Comparison of ENCODE assay signal across 8 mouse cellular contexts in the genomic region with DNA sequence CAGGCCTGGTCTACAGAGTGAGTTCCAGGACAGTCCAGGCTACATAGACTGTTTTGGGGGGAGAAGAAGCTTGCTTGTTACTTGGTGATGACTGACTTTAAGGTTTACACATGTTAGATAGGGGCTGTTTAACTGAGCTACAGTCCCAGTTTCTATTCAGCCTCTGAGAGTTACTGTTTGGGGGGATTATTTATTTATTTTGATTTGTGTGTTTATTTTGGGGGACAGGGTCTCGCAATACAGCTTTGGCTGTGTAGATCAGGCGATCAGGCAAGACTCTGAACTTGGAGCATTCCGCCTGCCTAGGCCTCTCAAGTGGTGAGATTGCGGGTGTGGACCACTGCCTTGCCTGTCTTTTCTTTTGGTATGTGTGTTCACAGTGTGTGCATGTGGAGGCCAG. TPM values are rescaled to one million over a fixed set of nuclear protein-coding genes. Genes with fewer than 3 reads are reported as not detected.
DNase-seq lines count a peak whose midpoint lies in the region; ATAC-seq and TF ChIP-seq lines count a peak whose summit lies in the region.

No protein-coding gene starts in this region.

- ATAC-seq in heart, embryonic 16.5 days (replicated peaks; ENCODE audit: extremely low read depth, insufficient read depth, low FRiP score), result no peak
- ATAC-seq in hindbrain, embryonic 16.5 days, result no peak
- no peak for ATAC-seq in midbrain, embryonic 12.5 days (ENCODE audit: low FRiP score, low read depth)
- ATAC-seq in inflammation-experienced regulatory T-cells, adult 6 months, result no peak

- H3K4me2 ChIP-seq in heart, embryonic 16.5 days (ENCODE audit: low read depth, low read length), result peak overlapping the region; percentile 83
- H3K4me2 ChIP-seq in hindbrain, embryonic 16.5 days (ENCODE audit: low read length), result peak overlapping the region; percentile 92
- peak overlapping the region; percentile 82 for H3K4me2 ChIP-seq in midbrain, embryonic 12.5 days (replicated peaks)

- WGBS in heart, embryonic 16.5 days, result 78% methylated on average over 4 of the region's 4 CpGs
- WGBS in hindbrain, embryonic 16.5 days, result 88% methylated on average over 4 of the region's 4 CpGs
- 91% methylated on average over 4 of the region's 4 CpGs for WGBS in midbrain, embryonic 12.5 days

- TF ChIP-seq CTCF in bone marrow macrophage, adult 2 months (IDR thresholded peaks at IDR 0.05; ENCODE audit: low read depth, low read length), result no peak

- no peak overlapping the region; the same call in 1 of the 2 replicates for H3K4me3 ChIP-seq in heart, embryonic 16.5 days (ENCODE audit: low read length)
- peak overlapping the region; percentile 64 for H3K4me3 ChIP-seq in bone marrow macrophage, adult 2 months (ENCODE audit: insufficient read depth, low read length)
- peak overlapping the region; percentile 95 for H3K4me3 ChIP-seq in hindbrain, embryonic 16.5 days (ENCODE audit: low read length)
- peak overlapping the region; percentile 90 for H3K4me3 ChIP-seq in midbrain, embryonic 12.5 days

- H3K36me3 ChIP-seq in heart, embryonic 16.5 days (ENCODE audit: control insufficient read depth, insufficient read depth), result no peaks in the 10 kb centered on the region
- no peaks in the 10 kb centered on the region for H3K36me3 ChIP-seq in hindbrain, embryonic 16.5 days (ENCODE audit: control insufficient read depth, insufficient read depth, low read length)
- no peaks in the 10 kb centered on the region for H3K36me3 ChIP-seq in midbrain, embryonic 12.5 days

- H3K9ac ChIP-seq in heart, embryonic 16.5 days (ENCODE audit: low read length), result no peak overlapping the region
- H3K9ac ChIP-seq in hindbrain, embryonic 16.5 days (ENCODE audit: low read depth, low read length), result no peak overlapping the region
- H3K9ac ChIP-seq in midbrain, embryonic 12.5 days (replicated peaks), result peak overlapping the region; percentile 90; the same call in 1 of the 2 replicates

- no peaks in the 10 kb centered on the region for H3K9me3 ChIP-seq in heart, embryonic 16.5 days (replicated peaks; ENCODE audit: control insufficient read depth, low read length)
- no peaks in the 10 kb centered on the region for H3K9me3 ChIP-seq in hindbrain, embryonic 16.5 days (ENCODE audit: control insufficient read depth, low read length)
- no peaks in the 10 kb centered on the region for H3K9me3 ChIP-seq in midbrain, embryonic 12.5 days

- intact Hi-C loops in heart, postnatal 14 days (cut with DNase I), result loop anchor here (5.0 kb wide), 1 partner anchor 49 kb away; no protein-coding TSS in a partner anchor

- no peak overlapping the region for H3K27ac ChIP-seq in heart, embryonic 16.5 days (ENCODE audit: low read length)
- H3K27ac ChIP-seq in bone marrow macrophage, adult 2 months (ENCODE audit: insufficient read depth, low read depth, low read length), result no peak overlapping the region
- H3K27ac ChIP-seq in hindbrain, embryonic 16.5 days (ENCODE audit: low read depth, low read length), result no peak overlapping the region
- H3K27ac ChIP-seq in midbrain, embryonic 12.5 days (replicated peaks), result no peak overlapping the region

- no peak for TF ChIP-seq POLR2A in bone marrow macrophage, adult 2 months (IDR thresholded peaks at IDR 0.05; ENCODE audit: borderline replicate concordance, low read depth, low read length)

- no peak for DNase-seq in heart, postnatal 14 days
- no peak for DNase-seq in cerebellum, adult 9-11 months
- DNase-seq in frontal cortex, adult 2 months (ENCODE audit: extremely low spot score in 1 of 2, low spot score in 1 of 2), result no peak

- H3K4me1 ChIP-seq in heart, embryonic 16.5 days (ENCODE audit: control insufficient read depth, insufficient read depth, low read length), result peaks cover 31% of the 10 kb centered on the region
- peaks cover 26% of the 10 kb centered on the region for H3K4me1 ChIP-seq in bone marrow macrophage, adult 2 months (ENCODE audit: control insufficient read depth, insufficient read depth, low read length)
- H3K4me1 ChIP-seq in hindbrain, embryonic 16.5 days (ENCODE audit: control insufficient read depth, insufficient read depth, low read depth, low read length), result peaks cover 19% of the 10 kb centered on the region
- peaks cover 21% of the 10 kb centered on the region for H3K4me1 ChIP-seq in midbrain, embryonic 12.5 days

- H3K27me3 ChIP-seq in heart, embryonic 16.5 days (ENCODE audit: control insufficient read depth, insufficient read depth, low read length), result no peaks in the 10 kb centered on the region
- no peaks in the 10 kb centered on the region for H3K27me3 ChIP-seq in hindbrain, embryonic 16.5 days (replicated peaks; ENCODE audit: control insufficient read depth, insufficient read depth, low read length)
- no peaks in the 10 kb centered on the region for H3K27me3 ChIP-seq in midbrain, embryonic 12.5 days

RNA-seq across cellular contexts. Expression of a gene that starts 1.4 kb away (rescaled TPM):
- polyA plus RNA-seq in heart, embryonic 16.5 days (2015; fragmentation: Nextera tagmentation; extraction: Ambion mirVana), result 21.6 and 22.0 TPM in 2 replicates
- 10 to 100 TPM; 17.8 to 20.8 TPM for total RNA-seq in heart, postnatal 14 days (2021)
- polyA plus RNA-seq in bone marrow macrophage, adult 2 months (2012; ENCODE audit: insufficient read depth, insufficient read length, missing spikeins), result 22.3 and 25.4 TPM in 2 replicates
- 40.0 and 41.7 TPM in 2 replicates for polyA plus RNA-seq in hindbrain, embryonic 16.5 days (2015; fragmentation: Nextera tagmentation; extraction: Ambion mirVana)
- polyA plus RNA-seq in midbrain, embryonic 12.5 days (2016; fragmentation: Nextera tagmentation; extraction: Ambion mirVana), result 33.1 and 36.9 TPM in 2 replicates
- 10 to 100 TPM; 31.3 to 40.9 (median 36.7) TPM for polyA plus RNA-seq in inflammation-experienced regulatory T-cells, adult 6 months (2017; shearing (Covaris generic))
- polyA plus RNA-seq in frontal cortex, adult 2 months (2012; rRNA removed), result 36.0 and 43.2 TPM in 2 replicates

RNA-seq across cellular contexts. Expression of a gene that starts 28.4 kb away (rescaled TPM):
- polyA plus RNA-seq in heart, embryonic 16.5 days (2015; fragmentation: Nextera tagmentation; extraction: Ambion mirVana), result 5.5 and 5.6 TPM in 2 replicates
- 1 to 10 TPM; 1.6 to 3.4 TPM for total RNA-seq in heart, postnatal 14 days (2021)
- polyA plus RNA-seq in bone marrow macrophage, adult 2 months (2012; ENCODE audit: insufficient read depth, insufficient read length, missing spikeins), result 4.8 and 5.8 TPM in 2 replicates
- polyA plus RNA-seq in hindbrain, embryonic 16.5 days (2015; fragmentation: Nextera tagmentation; extraction: Ambion mirVana), result 18.9 and 19.5 TPM in 2 replicates
- polyA plus RNA-seq in midbrain, embryonic 12.5 days (2016; fragmentation: Nextera tagmentation; extraction: Ambion mirVana), result 8.3 and 9.3 TPM in 2 replicates
- 1 to 10 TPM; 2.1 to 3.0 (median 3.0) TPM for polyA plus RNA-seq in inflammation-experienced regulatory T-cells, adult 6 months (2017; shearing (Covaris generic))
- polyA plus RNA-seq in frontal cortex, adult 2 months (2012; rRNA removed), result 8.4 and 10.7 TPM in 2 replicates

RNA-seq across cellular contexts. Expression of a gene that starts 43.9 kb away (rescaled TPM):
- polyA plus RNA-seq in heart, embryonic 16.5 days (2015; fragmentation: Nextera tagmentation; extraction: Ambion mirVana), result 21.6 and 28.5 TPM in 2 replicates
- 10 to 100 TPM; 31.7 to 33.0 TPM for total RNA-seq in heart, postnatal 14 days (2021)
- polyA plus RNA-seq in bone marrow macrophage, adult 2 months (2012; ENCODE audit: insufficient read depth, insufficient read length, missing spikeins), result 30.3 and 33.4 TPM in 2 replicates
- 26.0 and 26.6 TPM in 2 replicates for polyA plus RNA-seq in hindbrain, embryonic 16.5 days (2015; fragmentation: Nextera tagmentation; extraction: Ambion mirVana)
- 33.1 and 34.1 TPM in 2 replicates for polyA plus RNA-seq in midbrain, embryonic 12.5 days (2016; fragmentation: Nextera tagmentation; extraction: Ambion mirVana)
- polyA plus RNA-seq in inflammation-experienced regulatory T-cells, adult 6 months (2017; shearing (Covaris generic)), result 10 to 100 TPM; 11.2 to 13.4 (median 13.2) TPM
- 31.2 and 32.7 TPM in 2 replicates for polyA plus RNA-seq in frontal cortex, adult 2 months (2012; rRNA removed)
